Mouse (Mus musculus) forebrain, embryonic 14.5 days (tissue): ENCODE data around the gene Cyp2a12. TPM values are rescaled to one million over a fixed set of nuclear protein-coding genes. Genes with fewer than 3 reads are reported as not detected.

ENCODE experiments used
- ATAC-seq: fragments of 200-750 bp; cut with Nextera tagmentation; 2 replicates; pipeline ENCODE4 v1.8.0; 2017; ENCODE audit warnings: mild to moderate bottlenecking, moderate library complexity
- DNase-seq: peaks from one replicate; pipeline ENCODE4 v3.0.0-alpha.2; 2015; ENCODE audit warnings: low spot score
- H3K27ac ChIP-seq: fragments of 300-500 bp; sonication (generic); 2 replicates; pipeline ENCODE4 v1.5.1; 2014; ENCODE audit warnings: low read depth, mild to moderate bottlenecking, control low read depth, low read length, moderate library complexity
- H3K27me3 ChIP-seq: fragments of 300-500 bp; sonication (generic); replicated peaks from 2 replicates; pipeline ENCODE4 v1.6.1; 2014; ENCODE audit warnings: low read length, control low read depth, mixed read lengths; ENCODE audit not compliant: control insufficient read depth, insufficient read depth
- H3K36me3 ChIP-seq: fragments of 300-500 bp; sonication (generic); 2 replicates; pipeline ENCODE4 v1.6.1; 2014; ENCODE audit warnings: low read length, control low read depth; ENCODE audit not compliant: control insufficient read depth, insufficient read depth
- H3K4me1 ChIP-seq: fragments of 300-500 bp; sonication (generic); 2 replicates; pipeline ENCODE4 v1.6.1; 2014; ENCODE audit warnings: antibody characterized with exemption, low read length, control low read depth; ENCODE audit not compliant: control insufficient read depth, insufficient read depth
- H3K4me2 ChIP-seq: fragments of 300-500 bp; sonication (generic); 2 replicates; pipeline ENCODE4 v1.6.1; 2014; ENCODE audit warnings: mild to moderate bottlenecking, control low read depth, low read length
- H3K4me3 ChIP-seq: fragments of 300-500 bp; sonication (generic); 2 replicates; pipeline ENCODE4 v1.5.1; 2014; ENCODE audit warnings: low read depth, low read length, control low read depth
- H3K9ac ChIP-seq: fragments of 300-500 bp; sonication (generic); 2 replicates; pipeline ENCODE4 v1.6.1; 2014; ENCODE audit warnings: mild to moderate bottlenecking, low read length, control low read depth, moderate library complexity
- H3K9me3 ChIP-seq: fragments of 300-500 bp; sonication (generic); replicated peaks from 2 replicates; pipeline ENCODE4 v1.6.1; 2016; ENCODE audit warnings: low read length, control low read depth, mixed read lengths; ENCODE audit not compliant: control insufficient read depth
- WGBS: fragments of 180-500 bp; shearing (Covaris S2); extraction: QIAGEN DNeasy Blood & Tissue Kit; methylation state at CpG from one replicate; pipeline ENCODE4 v1.1.7; 2014; 5-methylcytosine and 5-hydroxymethylcytosine counted together
- polyA plus RNA-seq: library from polyadenylated mRNA; unstranded; fragments of >200 nt; fragmentation: Nextera tagmentation; extraction: Ambion mirVana; gene quantifications from 2 replicates; pipeline ENCODE4 v1.2.1, GENCODE M21; 2014

Cyp2a12 gene
- polyA plus RNA-seq, 1 experiment from 2014 or later: not detected

DNA sequence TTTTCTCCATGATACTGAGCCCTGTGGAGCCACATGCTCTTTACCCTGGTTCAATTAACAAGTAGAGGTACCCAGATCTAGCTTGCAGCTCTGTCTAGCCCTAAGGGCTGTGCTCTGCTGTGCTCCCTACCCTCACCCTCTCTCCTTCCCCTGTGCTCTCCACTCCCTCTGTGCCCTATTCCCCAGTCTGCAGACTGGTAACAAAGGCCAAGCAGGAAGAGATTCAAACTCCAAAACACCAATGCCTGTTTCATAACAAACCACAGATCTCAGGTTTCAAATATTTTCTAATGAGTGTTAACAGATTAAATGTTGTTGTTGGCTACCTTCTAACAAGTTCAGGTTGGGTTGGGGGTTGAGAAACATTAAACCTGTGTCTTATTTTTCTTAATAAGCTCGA is 49.8 kb downstream of the Cyp2a12 start:
- ATAC-seq (no peak), DNase-seq (no peak)
- Histone ChIP-seq H3K4me1 (no peaks in the 10 kb centered on the region), H3K9ac (no peak overlapping the region), H3K27ac (no peak overlapping the region), H3K9me3 (no peaks in the 10 kb centered on the region), H3K4me2 (no peak overlapping the region), H3K27me3 (no peaks in the 10 kb centered on the region), H3K36me3 (no peaks in the 10 kb centered on the region), H3K4me3 (no peak overlapping the region)
- WGBS: 75% methylated on average over 1 of the region's 1 CpGs

DNA sequence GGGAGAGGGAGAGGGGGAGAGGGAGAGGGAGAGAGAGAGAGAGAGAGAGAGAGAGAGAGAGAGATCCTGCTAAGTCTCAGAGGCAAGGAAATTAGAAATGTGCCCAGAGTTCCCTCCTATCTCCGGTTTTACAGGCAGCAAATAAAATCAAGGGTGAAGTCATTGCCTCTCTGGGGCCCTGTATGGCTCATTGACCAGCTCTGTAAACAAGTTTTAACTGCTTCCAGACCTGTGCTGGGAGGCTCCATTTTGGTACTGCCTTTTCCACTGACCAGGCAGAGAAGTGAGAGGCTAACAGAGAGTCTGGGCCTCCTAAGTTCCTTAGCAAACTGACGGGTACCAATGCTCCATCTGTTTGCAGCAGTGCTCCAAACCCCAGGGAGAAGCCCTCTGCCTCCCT is 52.7 kb downstream of the Cyp2a12 start:
- WGBS: 74% methylated on average over 2 of the region's 2 CpGs
- no peaks in the 10 kb centered on the region for H3K27me3 ChIP-seq
- H3K4me2 ChIP-seq: no peak overlapping the region
- no peak overlapping the region for H3K4me3 ChIP-seq
- DNase-seq: no peak
- no peak overlapping the region for H3K9ac ChIP-seq
- H3K36me3 ChIP-seq: no peaks in the 10 kb centered on the region
- H3K9me3 ChIP-seq: no peaks in the 10 kb centered on the region
- H3K4me1 ChIP-seq: no peaks in the 10 kb centered on the region
- ATAC-seq: no peak
- no peak overlapping the region for H3K27ac ChIP-seq

Other genes with a start within 250 kb of the Cyp2a12 start
- not detected in 2 replicates for gene Cyp2g1, start 220.2 kb upstream of the Cyp2a12 start, polyA plus RNA-seq
- 0.15 and 0.37 TPM in 2 replicates for gene Cyp2a5, start 193.8 kb upstream of the Cyp2a12 start, polyA plus RNA-seq
- gene Cyp2a22, start 89.7 kb upstream of the Cyp2a12 start, polyA plus RNA-seq: not detected in 2 replicates
- gene Cyp2f2, start 90.8 kb downstream of the Cyp2a12 start, polyA plus RNA-seq: not detected in 2 replicates
- 0.28 TPM in 1 of 2 replicates, not detected in the other for gene Cyp2t4, start 124.6 kb downstream of the Cyp2a12 start, polyA plus RNA-seq
- 42.2 and 54.2 TPM in 2 replicates for gene Egln2, start 137.7 kb downstream of the Cyp2a12 start, polyA plus RNA-seq
- 69.8 and 75.8 TPM in 2 replicates for gene Rab4b, start 149.8 kb downstream of the Cyp2a12 start, polyA plus RNA-seq
- gene Gm21983, start 152.0 kb downstream of the Cyp2a12 start, polyA plus RNA-seq: not detected in 2 replicates
- gene Mia, start 152.1 kb downstream of the Cyp2a12 start, polyA plus RNA-seq: 11.9 and 15.6 TPM in 2 replicates
- 2.8 and 3.2 TPM in 2 replicates for gene BC024978, start 166.7 kb downstream of the Cyp2a12 start, polyA plus RNA-seq
- gene Snrpa, start 167.2 kb downstream of the Cyp2a12 start, polyA plus RNA-seq: 264 and 273 TPM in 2 replicates
- gene Itpkc, start 199.6 kb downstream of the Cyp2a12 start, polyA plus RNA-seq: 4.4 and 6.5 TPM in 2 replicates
- 21.1 and 22.9 TPM in 2 replicates for gene Coq8b, start 203.9 kb downstream of the Cyp2a12 start, polyA plus RNA-seq
- gene Numbl, start 229.4 kb downstream of the Cyp2a12 start, polyA plus RNA-seq: 22.9 and 28.6 TPM in 2 replicates